Mouse (Mus musculus) telencephalon, adult 2 months (tissue): ENCODE measurements at regions not wholly inside any gene's neighbourhood (a gene's known extent, or its start where the extent isn't known, plus 50 kb on each side); places are given as distances from the start of the nearest gene placed in this dataset.

Experiments
- DNase-seq: peaks from one replicate; pipeline ENCODE4 v3.0.0-alpha.2; 2011; ENCODE audit warnings: low read depth, low spot score

DNA sequence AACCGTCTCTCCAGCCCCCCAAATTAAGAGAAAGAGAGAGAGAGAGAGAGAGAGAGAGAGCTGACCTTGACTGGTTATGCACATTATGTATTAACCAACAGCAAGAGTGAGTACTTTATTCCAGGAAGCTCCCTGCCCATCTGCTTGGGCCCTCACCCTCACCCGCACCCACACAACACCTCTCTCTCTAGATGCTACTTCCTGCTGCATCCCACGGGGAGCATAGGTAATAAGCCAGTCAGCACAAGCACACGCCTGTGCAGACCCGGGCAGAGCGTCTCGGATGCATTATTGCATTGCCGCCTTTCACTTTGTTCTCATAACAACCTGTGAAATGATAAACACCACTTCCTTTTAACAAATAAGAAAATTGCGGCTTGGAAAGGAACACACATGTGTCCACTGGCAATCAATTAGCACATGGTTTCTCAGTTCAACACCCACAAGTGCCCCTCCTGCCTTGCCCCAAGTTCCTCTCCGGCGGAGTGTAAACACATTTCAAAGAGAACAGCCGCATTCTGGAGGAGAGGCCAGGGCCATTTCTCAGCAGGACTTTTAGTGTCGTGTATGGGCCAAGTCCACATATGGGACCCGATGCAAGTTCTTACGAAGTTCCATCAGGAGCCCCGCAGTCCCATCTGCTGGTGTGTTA lies 211.7 kb downstream of the Setd4 start:
- no peak for DNase-seq

DNA sequence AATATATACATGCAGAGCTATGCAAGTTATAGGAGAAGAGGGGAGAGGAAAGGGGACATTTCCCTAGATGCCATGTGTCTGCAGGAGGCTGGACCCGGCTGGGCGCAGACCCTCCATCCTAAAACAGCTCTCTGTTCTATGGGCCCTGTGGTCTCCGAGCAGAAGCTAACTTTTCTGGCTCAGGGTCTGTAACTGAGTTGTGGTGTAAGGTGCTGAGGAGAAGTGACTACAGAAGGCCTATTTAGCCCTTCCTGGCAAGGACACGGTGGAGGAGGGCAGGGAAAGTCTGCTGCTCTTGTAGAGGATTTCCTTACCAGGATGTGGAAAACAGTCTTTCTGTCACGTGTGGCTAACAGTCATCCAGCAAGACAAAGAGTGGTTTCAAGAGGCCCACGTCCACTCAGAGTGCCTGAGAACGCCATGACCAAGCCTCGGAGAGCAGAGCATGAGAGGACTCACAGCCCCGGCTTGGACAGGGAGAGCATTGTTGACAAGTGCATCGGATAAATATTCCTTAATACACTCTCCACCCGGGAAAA lies 216.2 kb downstream of the Setd4 start:
- no peak for DNase-seq

DNA sequence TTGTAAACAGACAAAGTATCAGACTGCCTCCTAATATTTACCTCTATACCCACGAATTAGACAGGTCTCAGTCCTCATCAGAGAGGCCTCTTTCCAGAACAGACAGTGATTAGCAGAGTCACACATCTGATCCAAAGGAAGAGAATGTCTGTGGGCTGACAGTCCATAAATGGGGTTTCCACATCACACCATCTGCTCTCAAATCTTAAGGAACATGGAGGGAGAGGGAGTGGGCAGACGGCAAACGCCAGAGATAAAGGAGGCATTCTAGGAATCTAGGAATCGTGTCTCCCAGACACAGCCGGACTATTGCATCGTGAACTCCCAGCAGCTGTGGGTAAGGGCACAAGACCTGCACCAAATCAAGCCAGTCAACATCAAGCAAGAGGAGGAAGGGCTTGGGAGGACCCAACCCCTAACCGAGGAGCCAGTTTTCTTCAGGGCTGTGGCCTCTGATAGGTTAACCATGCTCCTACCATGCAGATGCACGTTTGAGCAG lies 219.8 kb downstream of the Setd4 start:
- DNase-seq = peak; percentile 71

DNA sequence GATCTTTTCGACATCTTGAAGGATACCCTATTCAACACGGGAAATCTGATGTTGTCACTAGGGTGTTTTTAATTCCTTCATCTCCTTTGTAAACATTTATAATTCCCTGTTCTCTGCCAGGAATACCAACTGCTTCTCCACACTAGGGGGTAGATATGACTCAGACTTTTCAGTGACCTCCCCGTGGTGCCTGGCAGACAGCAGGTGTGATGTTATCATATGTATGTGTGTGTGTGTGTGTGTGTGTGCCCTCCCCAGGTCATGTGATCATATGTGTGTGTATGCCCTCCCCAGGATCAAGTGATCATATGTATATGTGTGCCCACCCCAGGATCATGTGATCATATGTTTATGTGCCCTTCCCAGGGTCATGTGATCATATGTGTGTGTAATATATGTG lies 220.9 kb downstream of the Setd4 start:
- DNase-seq = no peak

DNA sequence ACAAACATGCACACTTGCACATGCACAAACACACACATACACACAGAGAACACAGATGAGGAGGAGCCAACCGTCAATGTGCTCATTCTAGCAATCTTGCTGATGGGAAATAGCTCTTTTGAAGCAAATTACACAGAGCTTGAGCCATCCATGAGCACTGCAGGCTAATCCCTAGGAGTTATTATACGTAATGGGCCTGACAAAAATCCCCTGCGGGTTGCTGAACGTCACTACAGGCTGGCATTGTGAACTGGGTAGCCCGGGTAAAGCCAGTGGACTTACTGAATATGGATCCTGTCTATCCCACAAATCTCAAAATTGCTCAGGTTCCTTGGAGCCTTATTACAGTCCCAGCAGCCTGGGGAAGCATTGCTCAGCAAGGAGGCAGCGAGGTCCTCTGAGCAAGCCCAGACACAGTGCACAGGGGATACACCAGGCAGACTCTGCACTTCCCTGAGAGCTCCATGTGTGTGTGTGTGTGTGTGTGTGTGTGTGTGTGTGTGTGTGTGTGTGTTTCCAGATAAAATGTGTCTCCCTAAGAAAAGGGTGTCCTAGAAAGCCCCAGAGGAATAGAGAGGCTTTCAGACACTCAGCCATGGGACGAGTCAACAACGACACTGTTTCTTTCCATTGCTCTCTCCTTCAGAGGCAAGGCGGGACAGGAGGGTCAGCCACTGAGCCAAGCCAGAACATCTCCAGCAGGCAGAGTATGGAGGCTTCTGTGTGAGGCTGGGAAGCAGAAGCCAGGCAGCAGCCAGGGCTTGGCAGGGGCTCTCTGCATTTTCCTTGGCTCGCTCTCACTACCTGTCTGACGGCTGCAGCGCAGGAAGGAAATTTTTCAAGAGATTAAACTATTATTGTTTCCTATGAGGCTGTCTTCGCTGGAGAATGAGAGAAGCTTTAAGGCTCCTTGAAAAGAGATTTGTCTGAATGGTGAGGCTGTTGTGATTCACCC lies 222.9 kb downstream of the Setd4 start:
- DNase-seq = no peak

DNA sequence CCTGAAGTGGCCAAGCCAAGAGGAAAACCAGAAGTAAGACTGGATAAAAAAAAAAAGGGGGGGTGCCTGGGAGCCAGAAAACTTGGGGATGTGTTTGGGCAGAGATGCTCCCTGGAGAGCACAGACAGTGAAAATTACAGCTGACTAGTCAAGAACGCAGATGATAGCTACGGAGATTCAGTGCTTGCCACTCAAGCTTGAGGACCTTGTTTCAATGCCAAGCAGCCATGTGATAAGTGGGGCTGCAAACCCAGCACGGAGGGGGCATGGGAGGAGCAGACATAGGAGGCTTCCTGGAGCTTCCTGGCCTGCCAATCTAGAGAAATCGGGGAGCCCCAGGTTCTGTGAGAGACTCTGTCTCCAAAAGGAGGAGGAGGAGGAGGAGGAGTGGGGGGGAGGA lies 223.7 kb downstream of the Setd4 start:
- DNase-seq = no peak

DNA sequence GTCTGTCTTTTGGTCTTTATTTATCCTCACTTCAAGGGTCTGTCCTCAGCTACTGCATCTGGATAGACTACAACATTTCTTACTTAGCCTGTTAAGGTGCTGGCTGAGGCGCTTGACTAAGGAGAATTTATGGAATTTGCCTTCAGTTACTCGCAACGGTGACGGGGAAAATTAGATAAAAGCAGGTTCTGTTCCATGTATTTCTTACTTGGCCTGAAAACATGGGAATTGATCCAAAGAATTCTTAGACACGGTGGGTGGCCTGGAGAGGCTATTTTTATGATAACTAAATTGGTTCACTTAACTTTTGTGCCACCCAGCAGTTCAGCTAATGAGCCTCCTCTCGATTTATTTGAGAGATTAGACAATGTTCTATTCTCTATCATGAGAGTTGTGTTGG lies 224.3 kb downstream of the Setd4 start:
- no peak for DNase-seq

DNA sequence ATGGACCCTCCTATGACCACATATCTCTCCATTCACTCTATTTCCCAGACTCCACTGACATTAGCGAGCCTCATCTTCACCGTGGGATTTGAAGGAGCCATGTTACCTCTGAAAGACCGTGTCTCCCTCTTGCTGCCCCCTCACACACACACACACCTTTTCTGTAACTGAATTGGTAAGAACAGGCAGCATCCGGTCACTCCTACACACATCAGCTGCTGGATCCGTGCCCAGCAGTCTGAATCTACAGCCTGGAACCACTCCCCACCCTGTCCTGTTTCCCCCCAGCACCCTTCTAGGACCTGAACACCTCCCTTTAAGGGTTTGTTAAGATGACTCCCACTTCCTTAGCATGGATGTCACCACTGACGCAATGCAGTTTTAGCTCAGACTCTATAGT lies 229.2 kb downstream of the Setd4 start:
- DNase-seq = no peak

DNA sequence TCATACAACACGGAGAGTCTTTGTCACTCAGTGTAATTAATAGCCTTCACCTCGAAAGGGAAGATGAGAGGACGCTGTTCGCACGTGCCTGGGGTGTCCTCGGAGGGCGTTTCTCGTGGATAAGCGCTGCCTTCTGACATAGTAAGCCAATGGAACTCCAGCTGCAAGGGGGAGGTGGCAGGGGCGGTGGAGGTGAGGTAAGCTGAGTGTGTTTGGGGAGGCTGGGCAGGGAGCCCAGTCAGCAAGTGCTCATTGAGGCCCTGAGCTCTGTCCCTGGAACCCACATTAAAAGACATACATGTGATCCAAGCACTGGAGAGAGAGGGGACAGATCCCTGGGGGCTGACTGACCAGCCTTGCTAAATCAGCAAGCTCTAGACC lies 234.1 kb downstream of the Setd4 start:
- DNase-seq = no peak

DNA sequence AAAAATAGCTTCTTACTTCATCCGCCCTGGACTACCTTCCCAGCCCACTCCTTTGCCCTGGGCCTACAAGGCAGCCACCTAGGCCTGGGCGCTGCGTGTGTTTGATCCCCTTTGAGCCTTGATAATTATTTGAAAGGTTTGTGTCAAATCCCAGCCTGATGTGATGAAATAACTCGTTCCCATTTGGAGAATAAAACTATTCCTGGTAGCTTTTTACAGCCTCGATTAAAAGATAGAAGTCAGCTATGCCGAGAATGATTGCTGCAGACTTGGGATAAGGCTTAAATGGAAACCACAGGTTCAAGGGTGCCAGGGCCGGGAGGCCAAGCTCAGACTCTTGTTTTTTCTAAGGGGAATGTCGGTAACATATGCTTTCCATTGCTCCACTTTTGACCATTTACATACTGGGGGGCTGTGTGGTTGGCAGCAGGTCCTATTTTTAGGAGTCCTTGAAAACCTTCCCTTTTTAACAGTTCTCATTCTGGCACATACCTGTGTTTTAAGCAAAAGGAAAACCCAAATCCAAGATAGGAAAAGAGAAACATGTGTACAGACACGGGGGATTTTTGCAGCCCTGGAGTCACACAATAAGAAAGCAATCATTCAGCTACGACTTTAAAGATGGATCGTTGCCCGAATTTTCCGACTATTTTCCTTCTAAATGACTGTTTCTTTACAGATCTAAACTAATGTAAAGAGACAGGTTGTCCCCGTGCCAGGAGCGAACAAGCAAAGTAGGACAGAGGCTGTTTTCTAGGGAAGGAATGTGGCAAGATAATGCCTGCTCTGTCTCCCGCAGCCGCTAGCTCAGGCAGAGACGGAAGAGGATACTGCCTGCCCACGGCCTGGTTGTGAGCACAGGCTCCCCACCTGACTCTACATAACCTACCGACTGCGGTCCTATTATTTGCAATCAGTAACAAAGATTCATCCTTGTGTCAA lies 234.8 kb downstream of the Setd4 start:
- DNase-seq = peak; percentile 55

DNA sequence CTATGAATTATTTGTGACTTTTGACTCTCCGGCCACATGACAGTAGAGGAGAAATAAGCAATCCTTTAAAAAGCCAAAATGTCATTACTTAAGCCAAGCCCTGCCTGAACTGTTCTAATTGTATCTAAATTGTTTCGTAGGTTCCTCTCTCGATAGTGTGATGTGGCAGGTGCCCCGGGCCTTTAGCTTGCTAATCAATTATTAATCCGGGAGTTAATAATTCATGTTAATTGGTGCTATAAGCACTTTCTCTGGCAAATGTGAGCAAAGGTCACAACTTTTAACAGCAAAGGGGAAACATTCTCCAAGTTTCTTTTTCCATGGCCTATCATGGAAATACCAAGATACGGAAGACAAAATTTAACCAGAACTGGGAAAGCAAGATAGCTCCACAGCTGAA lies 235.9 kb downstream of the Setd4 start:
- no peak for DNase-seq

DNA sequence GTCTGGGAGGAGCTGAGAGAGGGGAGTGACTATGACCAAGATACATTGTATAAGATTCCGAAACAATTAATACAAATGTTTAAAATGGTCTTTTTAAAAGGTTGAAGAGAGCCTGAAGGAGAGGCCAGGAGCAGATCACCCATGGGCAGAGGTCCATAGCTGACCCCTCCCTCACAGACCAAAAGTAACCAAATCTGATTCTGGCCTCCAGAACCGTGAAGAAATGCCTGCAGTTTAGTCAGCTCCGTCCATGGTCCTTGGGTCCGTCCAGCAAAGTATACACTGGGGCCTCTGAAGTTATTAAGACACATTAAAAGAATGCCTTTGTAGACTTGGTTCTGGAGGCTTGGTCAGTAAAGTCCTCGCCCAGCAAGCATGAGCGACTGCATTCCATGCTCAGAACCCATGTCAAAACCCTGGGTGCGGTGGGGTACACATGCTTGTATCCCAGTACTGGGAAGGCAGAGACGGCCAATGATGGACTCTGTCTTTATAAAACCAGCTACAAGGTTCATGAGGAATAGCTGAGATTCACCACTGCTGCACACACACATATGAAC lies 236.5 kb downstream of the Setd4 start:
- DNase-seq = no peak

DNA sequence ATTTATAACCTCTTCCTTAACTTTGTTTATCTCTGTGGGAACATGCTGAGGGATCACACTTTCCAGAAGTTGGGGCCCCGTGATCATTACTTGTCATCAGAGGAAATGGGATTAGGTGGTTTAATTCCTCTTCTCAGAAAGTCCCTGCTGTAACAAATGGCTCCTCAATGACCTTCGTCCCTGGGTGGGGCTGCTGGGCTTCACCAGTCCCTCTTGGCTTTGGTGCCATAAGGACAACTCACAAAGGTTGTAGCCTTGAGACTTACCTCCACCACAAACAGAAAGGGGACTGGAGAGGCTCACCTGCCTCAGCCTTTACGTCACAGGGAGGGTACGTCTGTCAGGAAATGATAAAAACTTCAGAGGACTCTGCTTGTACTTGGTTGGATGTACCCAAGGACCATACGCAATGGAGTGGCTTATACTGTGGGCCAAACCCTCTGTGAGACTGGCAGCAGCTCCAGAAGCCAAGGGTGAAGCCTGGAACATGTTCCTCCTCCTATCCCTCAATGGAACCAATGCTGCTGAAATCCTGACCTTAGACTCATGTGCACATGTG lies 237.4 kb downstream of the Setd4 start:
- DNase-seq = no peak

DNA sequence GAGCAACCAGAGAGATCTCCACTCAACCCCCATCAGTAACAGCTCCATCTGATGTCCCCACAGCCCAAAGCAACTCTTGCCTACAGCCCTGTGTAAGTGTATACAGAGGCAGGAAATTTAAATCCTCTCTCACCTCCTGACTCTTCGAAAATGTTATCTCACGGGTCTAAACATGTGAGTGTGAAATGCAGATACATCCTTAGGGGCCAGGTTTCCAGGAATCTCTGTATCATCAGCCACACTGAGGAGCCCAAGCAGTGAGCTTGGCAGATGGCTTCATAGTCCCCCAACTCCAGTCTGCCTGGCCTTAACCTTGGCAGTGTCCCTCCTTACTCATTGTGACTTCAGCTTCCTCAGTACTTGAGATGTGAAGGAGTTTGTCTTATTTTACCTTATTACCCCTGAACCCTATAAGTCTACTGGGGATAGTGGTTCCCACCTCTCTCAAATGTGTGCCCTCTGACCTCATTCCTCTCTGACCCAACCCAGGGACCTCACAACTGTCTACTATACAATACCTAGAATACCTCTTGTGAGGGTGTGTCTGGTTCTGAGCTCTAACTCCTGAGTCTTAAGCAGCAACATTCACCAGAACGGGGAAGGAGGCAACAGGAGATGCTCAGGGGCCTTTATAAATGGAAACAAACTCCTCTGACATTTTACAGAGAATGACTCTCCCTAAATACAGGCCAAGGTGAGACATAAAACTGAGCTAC lies 238.5 kb downstream of the Setd4 start:
- no peak for DNase-seq

DNA sequence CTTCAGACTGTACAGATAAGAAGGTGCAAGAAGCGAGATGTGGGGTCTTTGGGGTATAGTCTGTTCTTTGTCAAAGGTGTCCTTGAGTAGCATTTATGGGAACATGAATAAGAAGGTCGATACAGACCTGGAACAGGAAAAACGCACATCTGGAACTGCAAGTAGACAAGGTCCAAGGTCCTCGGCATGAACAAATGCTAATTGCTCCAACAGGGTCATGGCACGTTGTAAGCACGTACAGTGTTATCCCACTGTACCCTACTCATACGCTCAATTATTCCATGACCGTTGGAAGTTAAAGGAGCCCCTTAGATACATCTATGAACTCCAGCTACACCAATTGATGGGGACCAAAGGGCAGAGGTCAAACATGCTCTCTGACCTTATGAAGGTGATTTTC lies 244.1 kb downstream of the Setd4 start:
- DNase-seq = no peak

DNA sequence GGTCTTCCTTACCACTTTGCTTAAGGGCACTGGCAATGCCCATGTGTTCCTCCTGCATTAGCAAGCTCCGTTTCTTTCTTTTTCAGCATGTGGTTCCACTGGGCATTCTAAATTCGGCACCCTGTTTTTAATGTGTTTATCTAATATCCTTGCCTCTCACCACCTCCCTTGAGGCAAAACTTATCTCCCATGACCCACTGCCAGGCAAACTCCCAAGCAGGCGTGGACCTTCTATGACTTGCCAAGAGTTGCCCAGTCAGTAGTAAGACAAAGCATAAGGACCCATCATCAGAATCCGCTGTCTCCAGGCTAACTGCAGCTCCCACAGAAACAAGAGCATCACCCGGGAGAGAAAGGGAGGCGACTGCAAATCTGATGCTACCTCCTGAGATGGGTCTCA lies 245.2 kb downstream of the Setd4 start:
- DNase-seq = no peak

DNA sequence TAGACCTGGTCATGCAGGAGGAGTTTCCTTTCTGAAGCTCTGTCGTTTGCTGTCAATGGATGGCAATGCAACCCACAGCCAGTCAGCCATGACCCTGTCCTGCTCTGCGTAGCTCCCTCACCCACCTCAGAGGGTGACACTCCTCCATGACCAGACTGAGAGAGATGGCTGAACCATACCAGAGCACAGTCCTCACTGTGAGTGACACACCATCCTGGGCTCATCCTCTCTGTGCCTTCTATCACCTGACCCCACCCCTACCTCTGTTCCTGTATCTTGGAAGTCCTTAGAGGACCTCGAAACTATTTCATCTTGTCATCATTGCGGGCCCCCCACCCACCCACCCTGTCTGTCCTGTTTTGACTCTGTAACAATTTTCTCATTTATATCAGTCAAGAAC lies 245.7 kb downstream of the Setd4 start:
- no peak for DNase-seq

DNA sequence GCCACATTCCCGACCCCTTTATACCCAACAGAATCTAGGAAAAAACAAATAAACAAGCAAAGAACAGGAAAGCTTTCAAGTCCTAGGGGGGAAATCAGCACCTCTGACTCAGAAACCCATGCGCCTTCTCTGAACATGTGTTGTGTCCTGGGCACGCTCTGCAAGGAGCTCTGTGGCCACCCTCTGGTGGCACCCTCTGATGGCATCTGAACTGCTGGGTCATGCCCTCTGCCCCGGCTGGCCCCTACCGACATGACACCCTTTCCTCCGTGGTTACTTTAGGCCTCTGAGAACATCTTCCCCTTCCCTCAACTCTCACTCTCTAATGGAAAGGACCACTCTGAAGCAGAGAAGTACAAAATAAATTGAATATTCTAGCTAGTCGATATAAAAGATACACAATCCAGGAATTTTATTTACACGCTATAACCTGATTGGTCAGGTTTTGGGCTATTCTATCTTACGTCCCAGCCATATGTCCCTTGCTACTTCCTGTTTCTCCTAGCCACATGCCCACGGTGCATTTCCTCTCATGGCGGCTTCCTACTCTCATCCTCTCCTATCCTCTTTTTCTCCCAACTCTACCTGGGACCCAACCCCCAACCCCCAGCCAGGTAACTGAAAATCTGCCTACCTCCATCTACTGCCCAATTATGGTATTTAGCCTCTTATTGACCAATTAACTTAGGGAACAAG lies 248.5 kb downstream of the Setd4 start:
- DNase-seq = no peak

DNA sequence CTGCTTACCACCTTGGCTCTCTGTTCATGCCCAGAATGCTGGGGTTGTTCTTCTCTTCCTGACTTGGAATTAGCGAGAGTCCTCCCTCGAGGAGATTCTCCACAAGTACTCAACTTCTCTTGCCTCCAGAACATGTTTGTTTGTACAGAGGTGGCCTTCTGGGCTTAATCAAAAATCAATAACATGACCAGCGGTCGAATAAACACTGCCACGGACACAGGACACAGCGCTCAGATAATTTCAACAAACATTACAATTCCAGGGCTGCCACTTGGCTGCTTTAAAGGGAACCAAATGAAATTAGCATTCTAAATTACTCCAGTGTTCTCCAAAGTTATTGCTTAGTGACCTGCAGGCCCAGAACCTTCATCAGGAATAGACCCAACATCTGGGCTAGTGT lies 249.9 kb downstream of the Setd4 start:
- DNase-seq = no peak

DNA sequence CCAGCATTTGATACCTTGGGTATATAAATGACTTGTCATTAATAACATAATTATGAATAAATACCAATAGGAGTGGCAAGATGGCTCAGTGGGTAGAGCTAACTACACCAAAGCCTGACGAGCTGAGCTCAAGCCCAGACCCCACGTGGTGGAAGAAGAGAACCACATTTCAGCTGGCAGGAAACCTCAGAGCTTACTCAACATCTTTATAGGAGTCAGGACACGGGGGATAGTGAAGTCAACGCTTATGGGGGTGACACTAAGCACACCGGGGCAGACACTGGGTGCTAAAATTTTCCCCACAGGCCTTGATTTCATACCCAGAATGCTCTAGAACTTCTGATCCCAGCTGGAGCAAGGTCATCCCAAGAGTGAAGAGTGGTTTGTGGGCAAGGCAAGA lies 259.3 kb downstream of the Setd4 start:
- no peak for DNase-seq
